Mouse (Mus musculus) kidney, postnatal 36 days (tissue): ENCODE measurements around the gene Lcn2.

ENCODE experiments used
- DNase-seq, 2 experiments: peaks; one replicate each; pipeline ENCODE4 v3.0.0; 2021 to 2022; ENCODE audit warnings: mixed read lengths in 2 of 2

Gene Lcn2

GRCm38 (mm10) chr2:32387706-32388490 is at the start of gene Lcn2:
TSS of gene Lcn2 (minus strand) at chr2:32388252.
- no peak for DNase-seq

GRCm38 (mm10) chr2:32437612-32438166 is 49.6 kb upstream of the Lcn2 start:
- DNase-seq, result no peak

- DNase-seq, result peak in 1 of 2 experiments; percentile 68
Measured at GRCm38 (mm10) chr2:32436686-32437372, 48.8 kb upstream of the Lcn2 start.

- DNase-seq, result peak; percentile 77 to 83
Measured at GRCm38 (mm10) chr2:32430701-32431676, 42.9 kb upstream of the Lcn2 start.

- DNase-seq, result no peak
Measured at GRCm38 (mm10) chr2:32429215-32429891, 41.3 kb upstream of the Lcn2 start.

- no peak for DNase-seq
Measured at GRCm38 (mm10) chr2:32428262-32428722, 40.2 kb upstream of the Lcn2 start.

- no peak for DNase-seq
Measured at GRCm38 (mm10) chr2:32427720-32428119, 39.7 kb upstream of the Lcn2 start.

- DNase-seq, result no peak
Measured at GRCm38 (mm10) chr2:32426141-32426540, 38.1 kb upstream of the Lcn2 start.

- DNase-seq, result no peak
Measured at GRCm38 (mm10) chr2:32425568-32425967, 37.5 kb upstream of the Lcn2 start.

- DNase-seq, result no peak
Measured at GRCm38 (mm10) chr2:32424796-32425195, 36.7 kb upstream of the Lcn2 start.

GRCm38 (mm10) chr2:32423481-32424331 is 35.7 kb upstream of the Lcn2 start:
- DNase-seq, result peak; percentile 82 to 97

GRCm38 (mm10) chr2:32421851-32422251 is 33.8 kb upstream of the Lcn2 start:
- peak; percentile 73 to 84 for DNase-seq

- peak; percentile 53 to 64 for DNase-seq
Measured at GRCm38 (mm10) chr2:32420647-32421046, 32.6 kb upstream of the Lcn2 start.

- DNase-seq, result no peak
Measured at GRCm38 (mm10) chr2:32420066-32420608, 32.1 kb upstream of the Lcn2 start.

GRCm38 (mm10) chr2:32419359-32419758 is 31.3 kb upstream of the Lcn2 start:
- peak; percentile 91 to 93 for DNase-seq

- peak; percentile 72 to 82 for DNase-seq
Measured at GRCm38 (mm10) chr2:32418430-32419151, 30.5 kb upstream of the Lcn2 start.

- DNase-seq, result no peak
Measured at GRCm38 (mm10) chr2:32417486-32417885, 29.4 kb upstream of the Lcn2 start.

GRCm38 (mm10) chr2:32416556-32416955 is 28.5 kb upstream of the Lcn2 start:
- DNase-seq, result peak in 1 of 2 experiments; percentile 41

GRCm38 (mm10) chr2:32415801-32416200 is 27.7 kb upstream of the Lcn2 start:
- peak; percentile 58 to 62 for DNase-seq

- peak in 1 of 2 experiments; percentile 64 for DNase-seq
Measured at GRCm38 (mm10) chr2:32413936-32414335, 25.9 kb upstream of the Lcn2 start.
